Mouse (Mus musculus) spleen, adult 12 weeks (tissue): ENCODE data around the gene Cd69.

Source experiments
- DNase-seq: peaks from one replicate; pipeline ENCODE4 v3.0.0; 2022; ENCODE audit warnings: low spot score

The Cd69 gene

DNA sequence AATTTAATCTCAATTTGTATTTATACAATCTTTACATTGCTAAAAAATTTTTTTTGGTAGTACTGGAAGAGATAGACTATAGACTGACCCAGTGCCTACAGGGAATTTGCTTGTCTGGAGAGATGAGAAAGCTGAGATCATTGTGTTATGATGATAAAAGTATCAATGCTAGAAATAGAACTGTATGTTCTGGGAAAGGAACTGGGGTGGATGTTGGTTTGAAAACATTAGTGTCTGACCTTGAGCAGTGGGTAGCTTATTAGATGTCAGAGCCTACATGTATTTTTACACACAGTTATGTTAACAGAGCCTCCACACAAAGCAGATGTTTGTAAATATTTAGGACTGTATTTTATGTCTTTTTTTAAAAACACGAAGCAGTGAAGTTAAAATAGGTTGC lies 51.1 kb downstream of the Cd69 start:
- DNase-seq, result no peak

- DNase-seq, result no peak
These were observed 51.6 kb downstream of the Cd69 start for GRCm38 (mm10) chr6:129223611-129224010.

- DNase-seq, result no peak
These were observed 52.9 kb downstream of the Cd69 start for GRCm38 (mm10) chr6:129222188-129222800.

GRCm38 (mm10) chr6:129221053-129221452 lies 54.2 kb downstream of the Cd69 start:
- DNase-seq, result no peak

GRCm38 (mm10) chr6:129219897-129220517 lies 55.2 kb downstream of the Cd69 start:
- no peak for DNase-seq

DNA sequence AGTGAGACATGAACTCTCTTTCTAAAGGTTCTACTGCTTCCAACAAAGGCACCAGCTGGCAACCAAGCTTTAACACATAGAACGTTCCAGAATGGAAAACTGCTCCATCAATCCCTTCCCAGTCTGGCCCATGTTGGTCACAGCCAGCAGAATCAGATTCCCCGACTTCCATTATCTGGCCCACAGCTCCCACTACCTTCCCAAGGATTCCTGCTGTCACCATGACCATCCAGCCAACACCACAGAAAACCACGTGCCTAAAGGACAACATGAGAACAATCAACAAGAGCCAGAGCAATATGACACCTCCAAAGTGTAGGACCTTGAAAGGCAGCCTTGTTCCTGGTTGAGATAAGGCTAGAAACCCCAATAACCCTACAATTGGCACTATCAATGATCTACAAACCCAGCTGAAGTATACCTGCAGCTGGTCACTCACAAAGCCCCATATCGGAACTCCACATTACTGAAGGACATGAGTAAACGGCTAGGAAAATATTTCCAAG lies 57.0 kb downstream of the Cd69 start:
- DNase-seq, result no peak
